Mouse (Mus musculus) G1E-ER4 (cell line): ENCODE measurements around the gene Sphkap. TPM values are rescaled to one million over a fixed set of nuclear protein-coding genes. Genes with fewer than 3 reads are reported as not detected.

Source experiments
- GATA1 ChIP-seq: IDR thresholded peaks from one replicate; pipeline ENCODE4 v1.8.0; 2012; ENCODE audit warnings: low read length, inconsistent platforms
- polyA plus RNA-seq: library from polyadenylated mRNA; stranded (reverse); fragments of >175 nt; gene quantifications from 2 replicates; pipeline ENCODE4 v1.2.3, GENCODE M21; 2012

Sphkap gene
- polyA plus RNA-seq, 1 experiment, result not detected

DNA sequence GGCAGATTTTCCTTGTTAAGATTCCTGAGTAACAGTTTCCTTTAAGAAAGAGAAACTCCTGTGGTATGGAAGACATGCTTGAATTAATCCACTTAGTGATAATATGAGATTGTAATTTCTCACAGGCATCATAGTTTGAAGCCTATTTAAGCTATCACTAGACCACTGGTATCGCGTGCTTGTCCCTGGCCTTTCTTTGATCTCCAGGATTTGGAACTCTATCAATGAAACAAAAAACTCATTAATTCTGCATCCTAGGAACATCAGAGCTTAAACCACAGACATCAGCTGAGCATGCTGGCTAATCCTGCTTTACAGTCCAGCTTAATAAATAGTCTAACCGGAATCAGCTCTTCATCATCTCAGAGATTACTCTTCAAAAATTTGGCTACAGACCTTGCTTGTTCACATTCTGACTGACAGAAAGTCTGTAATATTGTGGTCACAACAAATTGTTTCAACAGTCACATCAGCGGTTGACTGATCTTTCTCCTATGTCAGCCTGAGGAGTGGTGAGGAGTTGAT, 65.2 kb downstream of the Sphkap start:
- no peak for TF ChIP-seq GATA1

GRCm38 (mm10) chr1:83339358-83339757, 68.6 kb downstream of the Sphkap start:
- no peak for TF ChIP-seq GATA1

DNA sequence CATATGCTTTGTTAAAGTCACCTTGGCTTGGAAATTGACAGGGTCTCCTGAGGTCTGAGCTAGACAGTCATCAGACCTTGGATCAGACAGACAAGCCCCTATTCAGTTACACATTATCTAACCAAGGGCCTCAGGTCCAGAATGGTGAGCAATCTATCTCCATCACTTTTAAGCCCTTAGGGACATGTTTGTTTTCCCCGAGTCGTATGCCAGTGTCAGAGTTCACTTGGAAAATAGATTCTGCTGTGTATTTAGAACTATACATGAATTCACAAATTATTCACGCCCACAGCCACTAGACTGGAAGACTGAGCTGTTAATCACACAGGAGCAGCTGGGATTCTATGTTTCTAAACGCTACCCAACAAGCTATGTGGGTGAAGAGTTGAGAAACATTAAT, 91.1 kb downstream of the Sphkap start:
- TF ChIP-seq GATA1, result no peak

DNA sequence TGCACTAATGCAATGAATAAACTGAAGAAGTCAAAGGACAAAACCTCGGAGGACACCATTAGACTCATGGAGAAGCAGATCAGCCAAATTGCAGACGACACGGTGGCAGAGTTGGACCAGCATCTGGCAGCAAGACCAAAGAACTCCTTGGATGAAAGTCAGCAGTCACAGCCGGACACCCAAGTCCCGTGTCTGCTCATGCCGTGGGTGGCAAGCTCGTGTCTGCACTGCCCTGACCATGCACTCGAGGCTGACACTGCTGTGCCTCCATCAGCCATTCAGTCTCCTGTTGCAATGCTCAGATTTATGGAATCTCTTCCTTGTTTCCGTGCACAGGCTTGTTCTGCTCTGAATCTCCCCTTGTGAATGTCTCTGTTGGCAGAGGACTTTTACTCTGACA, 92.9 kb downstream of the Sphkap start:
- no peak for TF ChIP-seq GATA1

DNA sequence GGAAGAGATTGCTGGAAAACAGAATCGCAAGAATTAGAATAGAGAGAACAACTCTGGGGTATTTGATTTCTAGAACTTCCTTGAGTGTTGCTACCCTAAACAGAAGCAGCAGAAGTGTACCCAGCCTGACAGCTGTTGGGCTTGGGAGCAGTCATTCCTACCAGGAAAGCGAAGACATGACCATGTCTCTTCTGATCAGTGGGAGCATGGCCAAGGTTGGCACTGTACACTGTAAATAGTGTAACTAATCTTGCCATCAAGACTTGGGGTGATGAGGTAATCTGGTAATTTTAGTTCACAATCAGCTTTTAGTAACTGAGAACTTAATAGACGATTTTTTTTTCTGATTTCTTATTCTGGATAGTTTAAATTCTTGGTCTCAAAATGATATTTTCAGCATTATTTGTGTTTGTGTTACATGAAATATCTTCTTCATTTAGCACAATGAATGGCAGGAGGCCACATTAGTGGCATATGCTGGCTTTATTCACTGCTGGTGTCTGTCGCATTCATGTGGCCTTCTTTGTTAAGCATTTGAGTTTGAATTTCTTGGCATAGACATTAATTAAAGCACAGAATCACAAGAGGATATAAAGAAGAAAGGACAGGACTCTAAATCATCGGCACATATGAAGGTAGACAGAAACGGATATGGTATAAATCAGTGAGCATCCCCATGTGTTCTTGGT, 96.2 kb downstream of the Sphkap start:
- TF ChIP-seq GATA1, result no peak

DNA sequence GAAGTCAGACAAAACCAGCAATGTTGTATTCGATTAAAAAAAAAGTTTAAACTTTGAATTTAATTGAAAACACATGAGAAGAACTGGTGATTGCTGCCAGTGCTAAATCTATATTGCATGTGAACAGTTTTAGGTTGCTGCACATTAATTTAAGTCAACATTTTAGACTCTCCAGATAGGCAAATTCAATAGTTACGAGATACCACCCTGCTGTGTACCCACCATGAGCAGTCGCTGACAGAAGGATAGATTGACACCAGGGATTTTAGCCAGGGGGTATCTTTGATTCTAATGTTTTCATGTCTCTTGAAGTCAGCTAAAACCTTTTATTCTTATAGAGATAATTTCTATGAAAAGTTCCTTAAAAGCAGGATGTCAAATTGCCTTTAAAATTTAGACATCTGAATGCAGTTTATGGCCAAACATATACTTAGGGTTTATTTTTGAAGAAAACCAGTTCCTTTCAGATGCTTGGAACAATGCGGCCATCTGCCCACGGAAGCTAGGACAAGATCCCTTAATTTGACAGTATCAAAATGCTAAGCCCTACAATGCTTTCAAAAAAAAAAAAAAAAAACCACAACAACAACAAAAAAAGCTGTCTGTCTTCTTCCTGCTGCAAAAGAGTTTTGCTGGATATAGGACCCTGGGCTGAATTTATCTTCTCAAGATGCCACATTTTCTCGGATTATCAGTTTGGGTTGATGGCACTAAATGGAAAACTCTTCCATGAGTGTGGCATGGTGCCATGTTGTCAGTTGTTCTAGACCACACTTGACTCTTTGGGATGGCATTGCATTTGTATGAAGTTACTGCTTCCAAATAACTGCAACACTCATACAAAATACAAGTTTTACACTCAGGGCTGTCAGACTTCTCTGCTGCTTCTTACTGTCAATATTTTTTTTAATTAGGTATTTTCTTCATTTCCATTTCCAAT, 110.6 kb downstream of the Sphkap start:
- TF ChIP-seq GATA1, result no peak

- TF ChIP-seq GATA1, result no peak
Observed at GRCm38 (mm10) chr1:83285866-83286265, 122.1 kb downstream of the Sphkap start.

- no peak for TF ChIP-seq GATA1
Observed at GRCm38 (mm10) chr1:83277044-83277443, 131.0 kb downstream of the Sphkap start.

DNA sequence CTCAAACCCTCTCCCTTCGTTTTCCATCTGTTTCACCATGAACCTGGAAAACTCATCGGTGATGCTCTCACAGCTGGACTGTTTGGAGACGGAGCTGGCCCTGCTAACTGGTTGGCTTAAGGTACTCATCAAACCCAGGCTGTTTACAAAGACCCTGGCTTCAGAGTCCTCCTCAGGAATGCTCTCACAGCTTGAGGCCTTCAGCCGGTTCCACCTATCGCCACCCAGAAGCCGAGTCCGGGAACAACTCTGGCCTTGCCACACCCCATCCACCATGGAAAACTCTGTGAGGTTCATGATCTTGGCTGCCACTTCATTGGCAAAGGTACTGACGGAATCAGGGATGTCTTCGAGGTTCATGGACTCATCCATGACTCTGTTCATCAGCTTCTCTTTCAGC, 131.4 kb downstream of the Sphkap start:
- TF ChIP-seq GATA1, result no peak

GRCm38 (mm10) chr1:83251746-83252145, 156.3 kb downstream of the Sphkap start:
- no peak for TF ChIP-seq GATA1

DNA sequence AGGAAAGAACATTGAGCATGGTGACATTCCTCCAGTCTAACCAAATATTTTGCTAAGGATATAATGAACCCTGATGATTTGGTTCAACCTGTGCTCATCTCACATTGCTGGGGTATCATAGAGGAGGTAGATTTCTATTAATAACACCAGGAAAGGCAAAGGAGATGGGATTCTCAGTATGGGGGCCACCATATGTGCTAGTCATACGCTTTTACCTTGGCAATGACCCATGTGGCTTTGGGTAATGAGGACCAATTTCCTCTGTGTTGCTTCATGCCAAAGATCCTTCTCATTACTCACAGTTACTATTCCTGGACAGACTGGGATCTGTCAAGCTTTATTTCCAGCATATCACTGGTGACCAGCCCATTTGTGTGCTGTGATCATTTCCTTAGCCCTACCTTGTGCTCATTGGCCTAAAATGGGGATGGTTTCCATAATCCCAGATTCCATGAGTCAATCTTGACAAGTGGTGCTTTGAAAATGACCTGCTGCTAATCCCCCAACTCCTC, 159.7 kb downstream of the Sphkap start:
- no peak for TF ChIP-seq GATA1

DNA sequence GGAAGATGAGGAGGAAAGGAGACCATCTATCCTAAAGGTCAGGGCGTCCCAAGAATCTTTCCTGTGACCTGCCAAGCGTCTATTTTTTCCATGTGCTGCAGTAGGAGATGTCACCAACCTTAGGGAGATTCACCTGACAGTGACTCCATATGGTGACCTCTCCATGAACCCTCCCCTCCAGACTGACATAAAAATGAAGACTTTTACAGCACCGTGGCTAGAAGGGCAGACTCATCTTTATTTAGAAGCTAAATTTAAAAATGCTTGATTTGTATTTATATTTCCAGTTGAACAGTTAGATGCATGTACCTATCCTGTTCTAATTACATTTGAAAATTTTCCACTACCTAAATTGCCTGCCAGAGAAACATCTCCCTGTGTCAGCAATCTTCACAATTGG, 180.1 kb downstream of the Sphkap start:
- no peak for TF ChIP-seq GATA1

DNA sequence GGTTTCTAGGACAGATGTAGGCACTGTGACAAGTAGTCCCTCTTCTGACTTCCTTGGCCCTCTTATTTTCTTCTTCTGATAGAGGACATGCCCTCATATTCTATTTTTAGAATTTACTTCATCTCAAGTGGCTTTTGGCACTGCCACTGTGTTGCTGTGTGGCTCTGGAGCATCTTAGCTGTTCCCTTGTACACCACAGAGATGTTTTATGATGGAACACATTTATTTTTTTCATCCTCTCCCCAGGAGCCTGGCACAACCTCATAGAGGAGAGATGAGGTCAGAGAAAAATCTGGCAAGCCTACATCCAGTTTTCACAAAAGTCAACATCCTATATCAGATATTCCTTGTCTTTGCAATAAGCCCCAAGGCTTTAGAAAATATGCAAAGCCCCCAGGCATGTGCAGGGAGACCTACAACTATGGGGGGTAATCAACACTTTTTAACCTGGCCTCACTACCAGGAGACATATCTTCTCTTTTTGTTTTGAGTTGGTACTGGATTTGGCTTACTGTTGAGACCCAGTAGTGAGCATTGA, 183.5 kb downstream of the Sphkap start:
- TF ChIP-seq GATA1, result no peak

- TF ChIP-seq GATA1, result no peak
Observed at GRCm38 (mm10) chr1:83223072-83223471, 184.9 kb downstream of the Sphkap start.

DNA sequence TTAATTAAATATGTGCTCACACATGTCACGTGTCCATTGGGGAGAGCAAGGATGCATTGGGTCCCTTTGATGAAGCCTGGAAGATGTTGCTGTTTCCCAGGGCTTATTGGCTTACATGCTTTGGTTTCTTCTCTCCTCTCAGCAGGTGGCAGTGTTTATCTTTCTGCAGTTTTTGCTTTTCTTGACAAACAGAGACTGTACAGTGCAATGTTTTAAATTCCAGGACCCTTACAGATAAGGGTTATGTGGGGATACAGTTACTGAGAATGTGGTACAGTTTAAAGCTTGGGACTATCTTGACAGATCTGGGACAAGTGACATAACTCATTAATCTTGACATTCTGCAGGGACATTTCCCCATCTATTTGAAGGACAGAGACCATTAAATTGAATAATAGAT, 189.7 kb downstream of the Sphkap start:
- no peak for TF ChIP-seq GATA1

GRCm38 (mm10) chr1:83209981-83210380, 198.0 kb downstream of the Sphkap start:
- TF ChIP-seq GATA1, result no peak

Other genes starting within 250 kb of the Sphkap start
- gene Daw1, start 248.4 kb downstream of the Sphkap start, polyA plus RNA-seq, result not detected in 2 replicates